Mouse (Mus musculus) left cerebral cortex, adult 2 months (tissue): ENCODE results near the gene Ccdc84. TPM values are rescaled to one million over a fixed set of nuclear protein-coding genes. Genes with fewer than 3 reads are reported as not detected.
A peak's percentile ranks its signal among the peaks of the same experiment; 100 is the strongest.

Experiments used
- DNase-seq, 2 experiments: peaks; one replicate each; pipeline ENCODE4 v3.0.0; 2021 to 2022; ENCODE audit warnings: low spot score in 2 of 2, mixed read lengths in 1 of 2; ENCODE audit errors: extremely low spot score in 1 of 2
- H3K27ac ChIP-seq: fragments of 200-600 bp; 2 replicates; pipeline ENCODE4 v1.8.1; 2022
- H3K4me3 ChIP-seq: fragments of 200-600 bp; 2 replicates; pipeline ENCODE4 v1.8.1; 2022
- CTCF ChIP-seq: fragments of 200-600 bp; IDR thresholded peaks from 2 replicates; pipeline ENCODE4 v1.8.1; 2022; ENCODE audit warnings: antibody characterized with exemption, mild to moderate bottlenecking, moderate library complexity
- intact Hi-C: fragments of 180-260 bp; cut with DNase I; formaldehyde crosslinking; loops from one replicate; pipeline ENCODE4 v1.15.1; 2025
- total RNA-seq, 2 experiments: library from RNA; stranded (reverse); gene quantifications; 2 replicates each; pipeline ENCODE4 v1.2.3; 2021

Gene Ccdc84
- total RNA-seq, 2 experiments from 2014 or later: 19.9 to 22.2 TPM

- no peak for TF ChIP-seq CTCF
- peak within 1 kb of the TSS; percentile 90 for H3K27ac ChIP-seq
- peak; percentile 88 to 89 for DNase-seq
- H3K4me3 ChIP-seq: peak within 1 kb of the TSS; percentile 86
- intact Hi-C loops: no loop called here
Observed at GRCm38 (mm10) chr9:44406906-44407751, 11.2 kb downstream of the Ccdc84 start, which contains the start of the genes Rps25 and Trappc4. Gene Rps25, plus strand, starts transcription at chr9:44407139. Gene Trappc4, minus strand, starts transcription at chr9:44407600.

- intact Hi-C loops: no loop called here
Observed at GRCm38 (mm10) chr9:44405011-44405410, 13.4 kb downstream of the Ccdc84 start.

GRCm38 (mm10) chr9:44401081-44401480 is 17.3 kb downstream of the Ccdc84 start:
- intact Hi-C loops: no loop called here
- no peak for TF ChIP-seq CTCF
- H3K27ac ChIP-seq: no peak overlapping the region

More at GRCm38 (mm10) chr9:44405011-44405410, 13.4 kb downstream of the Ccdc84 start:
- DNase-seq: no peak
- no peak overlapping the region for H3K27ac ChIP-seq
- TF ChIP-seq CTCF: no peak
- no peak overlapping the region for H3K4me3 ChIP-seq

GRCm38 (mm10) chr9:44399795-44400114 is 18.6 kb downstream of the Ccdc84 start:
- intact Hi-C loops: no loop called here
- no peak for TF ChIP-seq CTCF
- DNase-seq: no peak
- no peak overlapping the region for H3K27ac ChIP-seq
- no peak overlapping the region for H3K4me3 ChIP-seq

More at GRCm38 (mm10) chr9:44401081-44401480, 17.3 kb downstream of the Ccdc84 start:
- H3K4me3 ChIP-seq: no peak overlapping the region
- no peak for DNase-seq

GRCm38 (mm10) chr9:44399114-44399794 is 19.1 kb downstream of the Ccdc84 start:
- DNase-seq: no peak
- intact Hi-C loops: no loop called here
- no peak for TF ChIP-seq CTCF
- peak overlapping the region; percentile 17; the same call in 1 of the 2 replicates for H3K4me3 ChIP-seq
- H3K27ac ChIP-seq: peak overlapping the region; percentile 93; the same call in 1 of the 2 replicates

GRCm38 (mm10) chr9:44398551-44398950 is 19.8 kb downstream of the Ccdc84 start:
- Histone ChIP-seq H3K27ac (peak overlapping the region; percentile 93), H3K4me3 (peak overlapping the region; percentile 72)
- DNase-seq: no peak
- TF ChIP-seq CTCF: no peak
- intact Hi-C loops: no loop called here

- no peak for DNase-seq
- Histone ChIP-seq H3K27ac (peak overlapping the region; percentile 93), H3K4me3 (peak overlapping the region; percentile 72)
- intact Hi-C loops: no loop called here
- TF ChIP-seq CTCF: no peak; the same call in none of the 2 replicates
Observed at GRCm38 (mm10) chr9:44398087-44398486, 20.3 kb downstream of the Ccdc84 start.

GRCm38 (mm10) chr9:44396684-44397411 is 21.5 kb downstream of the Ccdc84 start, which contains the start of gene Slc37a4:
Gene Slc37a4, plus strand, starts transcription at chr9:44396852.
- TF ChIP-seq CTCF: no peak; the same call in 1 of the 2 replicates
- DNase-seq: peak; percentile 89 to 90
- Histone ChIP-seq H3K27ac (peak within 1 kb of the TSS; percentile 93), H3K4me3 (peak within 1 kb of the TSS; percentile 72)
- intact Hi-C loops: no loop called here

GRCm38 (mm10) chr9:44391466-44391865 is 26.9 kb downstream of the Ccdc84 start:
- intact Hi-C loops: loop anchor here (5.0 kb wide), 1 partner anchor 264 kb away; no protein-coding TSS in a partner anchor
- Histone ChIP-seq H3K27ac (no peak overlapping the region), H3K4me3 (no peak overlapping the region)
- peak; percentile 81 for TF ChIP-seq CTCF
- DNase-seq: peak; percentile 45 to 59

GRCm38 (mm10) chr9:44389273-44389672 is 29.1 kb downstream of the Ccdc84 start:
- intact Hi-C loops: loop anchor here (5.0 kb wide), 1 partner anchor 37 kb away; no protein-coding TSS in a partner anchor
- H3K27ac ChIP-seq: no peak overlapping the region
- no peak overlapping the region for H3K4me3 ChIP-seq
- TF ChIP-seq CTCF: peak; percentile 75
- peak in 1 of 2 experiments; percentile 55 for DNase-seq

GRCm38 (mm10) chr9:44387221-44387620 is 31.1 kb downstream of the Ccdc84 start:
- Histone ChIP-seq H3K27ac (no peak overlapping the region), H3K4me3 (no peak overlapping the region)
- intact Hi-C loops: loop anchor here (5.0 kb wide), 1 partner anchor 35 kb away; no protein-coding TSS in a partner anchor
- DNase-seq: no peak
- TF ChIP-seq CTCF: no peak
